Mouse (Mus musculus): ENCODE results near the gene Commd7.

- TF ChIP-seq CTCF (IDR thresholded peaks at IDR 0.05; ENCODE audit: borderline replicate concordance, extremely low read depth, insufficient read depth, insufficient read length) (no peak), POLR2A (IDR thresholded peaks at IDR 0.05; ENCODE audit: borderline replicate concordance, extremely low read depth, insufficient read depth, insufficient read length, poor library complexity, severe bottlenecking) (no peak)
These were observed 47.4 kb upstream of the Commd7 start for GRCm38 (mm10) chr2:153679959-153680358.
